Mouse (Mus musculus): Measurements from ENCODE around the gene Rin2.

Rin2 gene

GRCm38 (mm10) chr2:145675142-145675755 lies at the start of gene Rin2:
TSS of gene Rin2 (plus strand) at chr2:145675215.
- in situ Hi-C loops (cut with MboI, MseI), result no loop called here

DNA sequence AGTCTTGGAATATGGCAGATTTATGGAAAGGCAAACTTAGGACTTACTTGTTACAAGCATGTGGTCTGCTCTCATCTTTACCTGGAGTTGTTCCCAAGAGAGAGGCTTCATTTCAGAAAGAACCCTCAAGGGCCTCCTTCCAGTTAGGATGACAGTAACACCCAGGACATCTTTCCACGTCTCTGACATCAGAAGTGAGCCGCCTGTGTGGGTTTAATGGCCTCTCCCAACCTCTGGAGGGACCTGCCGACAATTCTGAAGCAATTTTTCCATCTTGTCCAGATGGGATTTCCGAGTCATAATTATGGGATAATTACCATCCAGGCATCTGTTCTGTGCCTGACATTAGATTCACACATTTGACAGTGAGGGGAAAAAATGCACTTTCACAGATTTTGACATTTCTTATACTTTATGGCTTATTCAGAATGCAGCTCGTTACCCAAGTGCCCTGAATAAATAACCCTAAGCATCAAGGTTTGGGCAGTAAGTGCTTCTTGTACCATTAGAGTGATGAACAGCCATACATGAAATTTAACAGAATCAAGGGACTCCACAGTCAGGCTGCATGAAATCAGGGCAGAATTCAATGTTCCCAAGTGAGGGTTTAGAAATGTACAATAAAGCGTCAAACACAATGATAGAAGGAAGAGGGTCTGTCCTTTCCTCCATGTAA lies 43.8 kb upstream of the Rin2 start:
- in situ Hi-C loops (cut with MboI, MseI), result no loop called here

DNA sequence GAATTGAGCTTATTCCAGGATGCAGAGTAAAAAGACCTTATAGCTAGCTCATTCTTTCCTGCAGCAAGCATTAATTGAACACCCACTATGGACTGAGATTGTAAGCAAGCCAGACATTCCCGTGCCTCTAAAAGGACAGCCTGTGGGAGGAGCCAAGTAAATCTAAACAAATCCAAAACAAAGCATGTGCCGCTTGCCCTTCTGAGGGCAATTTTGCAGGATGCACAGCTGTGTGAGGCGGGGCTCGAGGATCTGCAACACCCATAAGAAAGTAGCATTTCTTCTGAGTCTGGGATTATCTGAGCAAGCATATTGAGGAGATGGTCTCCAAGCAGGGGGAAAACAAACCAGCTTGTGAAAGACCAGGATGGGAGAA lies 43.2 kb upstream of the Rin2 start:
- in situ Hi-C loops (cut with MboI, MseI), result no loop called here

DNA sequence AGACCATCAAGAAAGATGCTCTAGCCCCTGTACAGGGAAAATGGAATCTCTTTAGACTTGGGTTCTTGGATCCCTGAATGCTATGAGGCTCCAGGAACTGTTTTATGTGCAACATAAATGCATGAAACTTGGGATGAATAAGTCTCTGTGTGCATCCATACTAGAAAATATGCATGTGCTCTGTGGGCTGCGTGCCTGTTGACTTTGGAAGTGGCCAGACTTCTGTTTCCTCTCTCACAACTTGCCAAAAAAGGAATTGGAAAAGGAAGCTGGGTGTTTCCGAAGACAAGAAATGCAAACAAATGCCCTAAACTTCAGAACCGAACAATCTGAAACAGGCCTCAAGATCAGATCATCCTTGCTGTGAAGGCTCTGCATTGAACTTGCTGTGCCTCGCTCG lies 41.2 kb upstream of the Rin2 start:
- in situ Hi-C loops (cut with MboI, MseI), result no loop called here

DNA sequence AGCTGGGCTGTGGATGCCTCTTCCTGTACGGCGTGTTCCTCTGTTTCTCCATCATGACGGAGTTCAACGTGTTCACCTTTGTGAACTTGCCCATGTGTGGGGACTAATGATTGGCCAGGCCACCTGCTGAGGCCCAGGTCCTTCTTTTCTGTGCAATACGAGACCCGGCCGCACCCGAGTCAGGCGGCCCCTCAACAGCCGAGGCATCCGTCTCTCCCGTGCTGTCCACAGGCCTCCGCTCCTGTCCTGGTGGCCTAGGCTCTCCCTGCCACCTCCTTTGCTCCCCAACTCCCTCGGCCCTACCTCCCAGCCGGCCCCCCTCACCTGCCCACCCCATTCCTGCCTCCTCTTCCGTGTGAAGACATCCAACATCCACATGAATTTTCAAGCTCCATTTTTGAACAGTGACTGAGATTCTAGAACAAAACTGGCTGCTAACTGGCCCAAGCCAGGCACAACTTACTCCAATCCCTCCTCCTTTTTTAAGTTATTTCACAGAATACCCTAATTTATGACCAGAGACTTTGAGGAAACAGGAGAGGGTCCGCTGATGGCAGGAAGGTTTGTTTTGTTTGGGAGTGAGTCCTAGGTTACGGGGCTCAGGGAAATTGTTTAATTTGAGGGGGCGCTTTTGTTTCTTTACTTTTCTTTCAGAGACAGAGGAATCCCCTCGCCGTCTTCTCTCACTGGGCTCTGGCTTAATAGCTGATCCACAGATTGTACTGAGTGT lies 34.6 kb upstream of the Rin2 start:
- in situ Hi-C loops (cut with MboI, MseI), result loop anchor here in 1 of 2 experiments (10.0 kb wide), 1 partner anchor 1536 kb away; no protein-coding TSS in a partner anchor

DNA sequence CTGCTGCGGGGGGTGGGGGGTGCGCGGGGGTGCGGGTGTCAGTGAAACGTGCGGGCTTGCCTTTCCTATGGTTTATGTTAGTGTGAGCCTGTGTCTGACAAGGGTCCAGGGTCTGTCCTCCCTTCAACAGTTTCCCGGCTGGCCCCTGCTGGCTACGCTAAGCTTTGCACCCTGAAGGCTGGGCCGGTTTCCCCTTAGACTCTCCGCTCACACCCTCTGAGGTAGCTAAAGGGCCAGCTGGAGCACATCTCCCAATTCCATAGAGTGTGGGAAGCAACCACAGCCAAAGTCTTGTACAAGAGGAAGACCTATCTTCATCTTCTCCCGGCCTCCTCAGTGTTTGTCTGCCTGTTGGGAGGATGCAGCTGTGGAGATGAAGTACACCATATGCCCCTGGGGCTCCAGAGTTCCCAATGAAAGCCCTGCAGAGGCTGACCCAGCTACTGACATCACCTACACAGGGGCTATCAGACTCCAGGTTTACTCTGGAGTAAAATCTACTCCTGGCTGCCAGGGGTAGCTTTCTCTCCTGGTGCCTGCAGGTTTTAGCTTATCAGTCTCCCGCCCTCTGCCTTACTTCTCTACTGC lies 19.5 kb upstream of the Rin2 start:
- in situ Hi-C loops (cut with MboI, MseI), result no loop called here

DNA sequence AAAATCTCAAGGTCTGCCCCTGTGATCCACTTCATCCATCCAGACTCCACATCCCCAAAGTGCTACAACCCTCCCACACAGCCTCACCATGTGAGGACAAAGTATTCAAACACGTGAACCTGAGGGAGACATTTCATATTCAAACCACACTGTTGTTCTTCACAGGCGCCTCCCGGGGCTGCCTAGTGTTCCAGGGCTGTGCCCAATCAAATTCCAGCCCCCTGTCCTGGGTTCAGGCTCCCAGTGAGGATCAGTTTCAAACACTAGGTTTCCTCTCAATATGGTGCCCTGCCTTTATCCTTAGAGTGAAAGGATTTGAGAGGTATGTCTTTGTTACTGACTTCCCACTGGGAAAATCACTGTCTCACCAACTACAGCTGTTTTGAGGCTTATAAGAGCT lies 18.9 kb upstream of the Rin2 start:
- in situ Hi-C loops (cut with MboI, MseI), result no loop called here

DNA sequence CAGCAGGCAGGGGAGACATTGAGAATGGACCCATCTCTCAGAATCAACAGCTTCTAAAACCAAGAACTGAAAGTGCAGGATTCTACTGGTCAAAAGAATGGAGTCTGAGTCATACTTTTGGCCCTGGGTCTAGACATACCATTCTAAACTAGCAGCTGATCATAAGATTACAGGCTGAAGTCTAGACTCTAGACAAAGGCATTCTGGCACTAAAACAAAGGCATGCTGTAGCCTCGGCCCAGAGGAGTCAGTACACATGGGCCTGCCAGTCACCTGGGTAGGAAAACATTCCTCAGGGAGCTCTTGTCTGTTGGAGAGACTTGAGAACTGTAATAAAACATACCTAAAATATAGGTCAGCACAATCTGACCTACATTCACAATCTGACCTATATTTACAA lies 18.3 kb upstream of the Rin2 start:
- in situ Hi-C loops (cut with MboI, MseI), result no loop called here

DNA sequence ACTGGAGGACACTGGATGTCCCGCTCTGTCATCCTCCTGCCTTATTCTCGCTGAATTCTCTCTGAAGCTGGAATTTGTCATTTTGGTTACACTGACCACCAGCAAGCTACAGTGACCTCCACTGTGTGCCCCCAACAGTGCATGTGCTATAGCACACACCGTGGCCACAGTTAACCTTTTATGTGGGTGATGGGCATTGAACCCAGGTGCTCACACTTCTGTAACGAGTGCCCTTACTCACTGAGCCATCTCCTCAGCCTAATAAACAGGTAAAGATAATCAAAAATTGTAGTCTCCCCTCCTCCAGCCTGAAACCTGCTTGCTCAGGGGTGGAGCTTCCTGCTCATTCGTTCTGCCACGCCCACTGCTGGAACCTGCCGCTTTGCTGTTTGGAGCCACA lies 13.8 kb upstream of the Rin2 start:
- in situ Hi-C loops (cut with MboI, MseI), result no loop called here

DNA sequence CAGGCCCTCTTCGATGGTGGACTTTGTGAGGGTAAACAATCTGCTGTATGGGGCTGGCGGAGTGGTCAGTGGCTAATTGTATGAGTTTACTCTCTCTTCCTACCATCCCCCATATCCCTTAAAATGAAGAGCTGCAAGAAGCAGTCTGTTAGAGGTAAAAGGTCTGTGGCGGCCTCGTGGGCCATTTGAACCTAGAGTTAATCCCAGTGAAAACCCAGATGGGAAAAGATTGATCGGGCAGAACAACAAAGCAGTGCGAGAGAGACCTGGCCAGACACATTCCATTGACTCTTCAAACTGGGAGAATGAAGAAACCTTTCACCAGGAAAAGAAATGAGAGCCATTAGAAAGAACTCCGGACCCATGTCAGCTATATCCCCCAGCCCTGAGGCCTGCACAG lies 11.1 kb upstream of the Rin2 start:
- in situ Hi-C loops (cut with MboI, MseI), result no loop called here

- in situ Hi-C loops (cut with MboI, MseI), result no loop called here
Measured at GRCm38 (mm10) chr2:145664311-145664710, 10.7 kb upstream of the Rin2 start.

DNA sequence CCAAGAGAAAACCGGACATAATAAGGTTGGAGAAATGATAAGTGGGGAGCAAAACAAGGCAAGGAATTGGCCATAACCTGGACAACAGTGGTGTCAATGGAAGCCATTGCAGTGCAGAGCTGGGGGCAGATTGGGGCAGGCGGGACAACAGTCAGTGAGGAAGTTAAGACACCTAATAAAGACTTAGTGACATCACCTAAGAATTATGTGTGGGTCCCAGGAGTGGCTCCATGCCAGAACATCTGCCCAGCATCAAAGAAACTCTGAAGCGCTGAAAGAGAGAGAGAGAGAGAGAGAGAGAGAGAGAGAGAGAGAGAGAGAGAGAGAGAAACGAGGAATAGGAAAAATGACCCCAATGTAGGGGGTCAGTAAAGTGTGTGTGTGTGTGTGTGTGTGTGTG lies 6.9 kb upstream of the Rin2 start:
- in situ Hi-C loops (cut with MboI, MseI), result no loop called here

- in situ Hi-C loops (cut with MboI, MseI), result no loop called here
Measured at GRCm38 (mm10) chr2:145670131-145670530, 4.9 kb upstream of the Rin2 start.

DNA sequence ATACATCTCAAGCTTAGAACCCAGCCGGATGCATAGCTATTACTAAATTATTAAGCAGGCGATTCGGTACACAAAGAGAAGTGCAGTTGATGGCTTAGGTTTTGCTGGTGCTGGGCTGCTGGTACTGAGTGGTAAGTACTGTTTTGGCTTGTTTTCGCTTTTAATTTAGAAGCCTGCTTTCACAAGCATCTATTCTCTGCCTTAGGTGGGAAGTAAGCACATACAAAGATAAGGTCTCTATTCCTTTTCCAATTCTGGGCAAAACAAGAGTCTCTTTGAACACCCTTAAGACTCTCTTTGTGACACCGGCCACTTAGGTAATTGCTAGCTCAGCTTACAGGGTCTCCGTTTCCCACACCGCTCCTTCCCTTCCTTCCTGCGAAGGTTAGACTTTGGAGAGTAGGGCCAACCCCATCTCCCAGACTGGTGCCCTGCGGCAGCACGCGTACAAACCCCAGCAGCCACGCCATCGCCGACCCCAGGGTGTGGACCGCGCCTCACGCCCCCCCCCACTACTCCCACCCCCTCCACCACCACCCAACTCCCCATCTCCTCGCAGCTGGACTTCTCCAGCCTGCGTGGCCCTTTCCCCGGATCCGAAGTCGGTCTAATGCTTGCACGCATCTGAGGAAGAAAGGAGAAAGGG lies 396 bp upstream of the Rin2 start:
- in situ Hi-C loops (cut with MboI, MseI), result no loop called here

DNA sequence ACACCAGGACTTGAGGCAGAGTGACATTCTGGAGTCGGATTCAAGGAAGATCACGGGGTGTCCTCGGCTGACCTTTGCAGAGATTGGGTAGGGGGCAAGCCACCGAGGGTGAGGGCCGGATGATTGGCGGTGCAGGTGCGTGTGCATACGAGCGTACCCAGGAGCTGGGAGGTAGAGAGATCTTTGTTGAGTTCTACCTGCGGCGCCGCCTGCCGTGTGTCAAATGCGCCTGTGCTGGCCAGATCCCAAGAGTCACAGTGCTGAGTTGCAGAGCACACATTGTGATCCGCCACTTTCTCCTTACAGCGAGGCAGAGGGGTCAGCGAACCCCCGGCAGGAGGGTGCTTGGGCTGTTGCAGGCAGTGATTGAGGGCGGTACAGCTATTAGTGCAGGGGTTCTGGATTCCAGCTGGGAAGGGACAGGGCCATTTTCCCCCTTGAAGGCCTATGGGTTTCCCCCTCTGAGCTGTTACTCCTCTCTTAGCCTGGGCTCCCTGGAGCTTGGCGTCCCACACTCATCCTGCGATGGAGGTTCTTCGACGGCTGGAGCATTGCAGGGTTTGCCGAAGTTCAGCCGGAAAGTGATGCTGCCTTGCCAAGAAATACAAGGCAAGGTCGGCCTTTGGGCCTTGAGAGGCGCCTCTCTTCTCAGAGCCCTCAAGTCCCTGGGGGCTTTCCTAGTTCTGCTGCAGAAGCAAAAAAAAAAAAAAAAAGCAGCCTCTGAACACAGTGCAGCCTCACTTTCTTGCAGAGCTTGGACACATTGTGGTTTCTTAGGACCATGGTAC lies 935 bp downstream of the Rin2 start:
- in situ Hi-C loops (cut with MboI, MseI), result no loop called here

DNA sequence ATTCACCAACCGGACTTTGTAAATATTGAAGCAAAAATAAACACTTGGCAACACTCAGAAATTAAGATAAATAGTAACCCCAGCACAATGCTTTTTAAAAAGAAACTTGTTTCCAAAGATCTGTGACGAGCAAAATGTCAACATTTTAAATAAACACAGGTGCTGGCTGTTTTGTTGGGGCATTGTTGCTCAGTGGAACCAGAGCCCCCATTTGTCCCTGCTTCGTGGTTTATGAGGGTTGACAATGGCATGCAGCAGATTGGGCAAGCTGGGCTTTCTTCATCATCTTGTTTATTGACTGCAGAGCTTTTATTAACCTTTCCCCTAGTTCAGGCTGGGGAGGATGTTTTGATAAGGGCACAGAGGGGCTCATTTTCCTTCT lies 1.5 kb downstream of the Rin2 start:
- in situ Hi-C loops (cut with MboI, MseI), result no loop called here

DNA sequence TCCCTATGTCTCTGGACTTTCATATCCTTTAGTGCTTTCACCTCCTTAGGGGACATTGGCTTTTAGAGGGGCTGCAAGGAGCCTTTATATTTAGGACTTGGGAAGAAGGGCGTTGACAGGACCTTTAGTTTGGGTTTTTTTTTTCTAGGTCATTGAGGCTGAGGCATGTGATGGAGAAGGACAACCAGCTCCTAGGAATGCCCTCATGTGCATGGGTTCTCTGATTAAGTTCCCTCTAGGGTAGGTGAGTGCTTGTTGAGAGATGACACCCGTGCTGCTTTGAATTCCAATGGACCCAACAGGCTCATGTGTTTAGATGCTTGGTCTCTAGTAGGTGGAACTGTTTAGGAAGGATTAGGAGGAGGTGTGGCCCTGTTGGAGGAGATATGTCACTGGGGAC lies 1.9 kb downstream of the Rin2 start:
- in situ Hi-C loops (cut with MboI, MseI), result no loop called here

GRCm38 (mm10) chr2:145680141-145680540 lies 5.1 kb downstream of the Rin2 start:
- in situ Hi-C loops (cut with MboI, MseI), result no loop called here

- in situ Hi-C loops (cut with MboI, MseI), result no loop called here
Measured at GRCm38 (mm10) chr2:145680762-145681161, 5.7 kb downstream of the Rin2 start.

GRCm38 (mm10) chr2:145681626-145682025 lies 6.6 kb downstream of the Rin2 start:
- in situ Hi-C loops (cut with MboI, MseI), result no loop called here

GRCm38 (mm10) chr2:145682924-145683323 lies 7.9 kb downstream of the Rin2 start:
- in situ Hi-C loops (cut with MboI, MseI), result no loop called here
